Mouse (Mus musculus) thymus, adult 2 months (tissue): ENCODE measurements around the gene Baat.

Experiments
- CTCF ChIP-seq: fragments of 200-500 bp; IDR thresholded peaks from 2 replicates; pipeline ENCODE4 v1.5.1; 2012; ENCODE audit warnings: mild to moderate bottlenecking, control low read depth, low read length, moderate library complexity, borderline replicate concordance; ENCODE audit not compliant: control insufficient read depth, poor library complexity, insufficient read depth; ENCODE audit errors: extremely low read depth
- POLR2A ChIP-seq: fragments of 200-500 bp; IDR thresholded peaks from 2 replicates; pipeline ENCODE4 v1.6.1; 2012; ENCODE audit warnings: mild to moderate bottlenecking, low read length, control low read depth, moderate library complexity; ENCODE audit not compliant: control insufficient read depth, poor library complexity, insufficient read depth; ENCODE audit errors: extremely low read depth

GRCm38 (mm10) chr4:49519476-49519875, 13.1 kb upstream of the Baat start:
- no peak for TF ChIP-seq POLR2A
- TF ChIP-seq CTCF = no peak
